Mouse (Mus musculus) macrophage (primary cell): Measurements from ENCODE around the gene Bcl2a1c. TPM values are rescaled to one million over a fixed set of nuclear protein-coding genes. Genes with fewer than 3 reads are reported as not detected.
"Not testable (repeated sequence)": the region's sequence is repeated elsewhere in the genome, so short reads cannot be mapped to it uniquely, and the experiment has no call there.

Experiments
- H3K27ac ChIP-seq: fragments of 350-480 bp; formaldehyde crosslinking; 2 replicates; pipeline ENCODE4 v1.9.0; 2021
- H3K36me3 ChIP-seq: fragments of 350-480 bp; formaldehyde crosslinking; 2 replicates; pipeline ENCODE4 v1.9.0; 2021; ENCODE audit errors: inconsistent target
- H3K4me3 ChIP-seq: fragments of 350-480 bp; formaldehyde crosslinking; 2 replicates; pipeline ENCODE4 v1.9.0; 2021; ENCODE audit errors: inconsistent target
- H3K79me2 ChIP-seq: fragments of 350-480 bp; formaldehyde crosslinking; 2 replicates; pipeline ENCODE4 v1.9.0; 2021; ENCODE audit errors: inconsistent target
- WGBS: methylation state at CpG from one replicate; pipeline ENCODE4 v1.1.7; 2026; ENCODE audit warnings: inconsistent platforms; ENCODE audit not compliant: missing documents; 5-methylcytosine and 5-hydroxymethylcytosine counted together
- polyA plus RNA-seq: library from polyadenylated mRNA; stranded (reverse); fragments of 250-400 nt; gene quantifications from 3 replicates; pipeline ENCODE4 v1.2.4, GENCODE M21; 2018; ENCODE audit warnings: inconsistent platforms
- total RNA-seq, 78 experiments: library from RNA; depleted of rRNA; stranded (reverse); fragments of 250-400 nt; gene quantifications; 1 replicate in 9 of 78; 2 replicates in 24 of 78; 3 replicates in 43 of 78; 4 replicates in 2 of 78; pipeline ENCODE4 v1.2.4; 2018; ENCODE audit warnings: inconsistent platforms in 56 of 78

Bcl2a1c gene
- 1 to 10 TPM in 10 of 26 experiments, not detected in 16; 2.8 to 7.0 (median 3.8) TPM for total RNA-seq (2018; cell fraction: chromatin; rRNA removed)
- 1 to 10 TPM in 13 of 26 experiments, under 1 TPM in 8, not detected in 5; 0.51 to 6.8 (median 1.2) TPM for total RNA-seq (2018; cell fraction: cytosol; rRNA removed)
- 10 to 100 TPM in 1 of 26 experiments, 1 to 10 TPM in 15, not detected in 10; 1.9 to 12.8 (median 6.2) TPM for total RNA-seq (2018; cell fraction: nucleus; rRNA removed)
- 0.57 TPM in 1 of 3 replicates, not detected in the others for polyA plus RNA-seq

DNA sequence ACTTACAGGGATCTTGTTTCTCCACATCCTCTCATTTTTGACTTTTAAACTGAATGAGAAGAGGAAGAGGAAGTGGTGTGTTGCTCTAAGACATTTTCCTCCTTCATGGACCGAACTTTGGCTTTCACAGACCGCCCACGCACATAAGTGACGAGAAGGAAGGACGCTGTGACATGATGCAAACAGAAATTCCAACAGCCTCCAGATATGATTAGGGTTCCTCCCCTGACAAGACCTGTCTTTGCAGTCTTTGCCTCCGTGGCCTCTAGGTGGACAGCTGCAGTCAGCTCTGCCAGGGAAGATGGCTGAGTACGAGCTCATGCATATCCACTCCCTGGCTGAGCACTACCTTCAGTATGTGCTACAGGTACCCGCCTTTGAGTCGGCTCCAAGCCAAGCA lies at the start of gene Bcl2a1c:
Gene Bcl2a1c (plus strand): TSS at position 281 of the 400 bp plus-strand sequence.
- H3K27ac ChIP-seq, H3K4me3 ChIP-seq, H3K79me2 ChIP-seq, H3K36me3 ChIP-seq: not testable (repeated sequence)
- WGBS, result 36% methylated on average over 9 of the region's 9 CpGs

GRCm38 (mm10) chr9:114305957-114306356 lies 24.0 kb upstream of the Bcl2a1c start:
- H3K36me3 ChIP-seq, H3K27ac ChIP-seq, H3K79me2 ChIP-seq, H3K4me3 ChIP-seq: not testable (repeated sequence)

DNA sequence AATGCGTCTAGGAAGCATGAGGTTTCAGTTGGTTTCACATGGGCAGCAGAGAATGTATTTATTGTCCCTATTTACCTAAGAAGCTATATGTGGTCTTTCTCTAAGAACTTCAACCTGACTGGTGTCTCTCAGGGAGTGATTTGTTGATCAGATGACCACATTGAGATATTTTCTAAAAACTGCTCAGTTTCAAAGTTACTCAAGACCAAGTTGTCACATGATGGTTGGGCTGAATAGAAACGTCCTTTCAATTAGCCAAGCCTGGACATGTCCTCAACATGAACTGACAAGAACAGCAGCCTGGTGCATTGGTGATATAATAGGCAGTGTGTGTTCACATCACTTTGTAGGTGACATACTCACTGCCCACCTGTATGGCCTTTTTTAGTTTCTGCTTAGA lies 18.2 kb upstream of the Bcl2a1c start:
- H3K27ac ChIP-seq, result peak overlapping the region; percentile 15; the same call in 1 of the 2 replicates
- H3K36me3 ChIP-seq, H3K79me2 ChIP-seq, H3K4me3 ChIP-seq: not testable (repeated sequence)
- WGBS, result 40% methylated on average over 1 of the region's 2 CpGs

GRCm38 (mm10) chr9:114318021-114318420 lies 11.9 kb upstream of the Bcl2a1c start:
- Histone ChIP-seq H3K79me2 (no peaks in the 10 kb centered on the region), H3K36me3 (no peaks in the 10 kb centered on the region), H3K27ac (no peak overlapping the region), H3K4me3 (no peak overlapping the region)
- WGBS, result 4% methylated on average over 2 of the region's 2 CpGs

GRCm38 (mm10) chr9:114326011-114326748 lies 3.8 kb upstream of the Bcl2a1c start:
- H3K27ac ChIP-seq, result no peak overlapping the region
- no peaks in the 10 kb centered on the region for H3K79me2 ChIP-seq
- no peak overlapping the region for H3K4me3 ChIP-seq
- H3K36me3 ChIP-seq, result no peaks in the 10 kb centered on the region
- 57% methylated on average over 3 of the region's 3 CpGs for WGBS

- not testable (repeated sequence) for H3K27ac ChIP-seq, H3K36me3 ChIP-seq, H3K79me2 ChIP-seq, H3K4me3 ChIP-seq
Measured at GRCm38 (mm10) chr9:114328332-114328731, 1.6 kb upstream of the Bcl2a1c start.

- WGBS, result 2% methylated on average over 43 of the region's 48 CpGs
- no peaks in the 10 kb centered on the region for H3K36me3 ChIP-seq
- no peaks in the 10 kb centered on the region for H3K79me2 ChIP-seq
- peak overlapping the region; percentile 27 for H3K4me3 ChIP-seq
- H3K27ac ChIP-seq, result no peak overlapping the region
Measured at GRCm38 (mm10) chr9:114367783-114368470, 38.0 kb downstream of the Bcl2a1c start.

- no peaks in the 10 kb centered on the region for H3K79me2 ChIP-seq
- WGBS, result 15% methylated on average over 12 of the region's 12 CpGs
- H3K36me3 ChIP-seq, result no peaks in the 10 kb centered on the region
- no peak overlapping the region for H3K27ac ChIP-seq
- H3K4me3 ChIP-seq, result peak overlapping the region; percentile 27; the same call in 1 of the 2 replicates
Measured at GRCm38 (mm10) chr9:114368471-114368858, 38.5 kb downstream of the Bcl2a1c start.

GRCm38 (mm10) chr9:114369389-114369788 lies 39.5 kb downstream of the Bcl2a1c start:
- not testable (repeated sequence) for H3K4me3 ChIP-seq, H3K36me3 ChIP-seq, H3K79me2 ChIP-seq, H3K27ac ChIP-seq
- WGBS, result 43% methylated on average over 5 of the region's 5 CpGs

DNA sequence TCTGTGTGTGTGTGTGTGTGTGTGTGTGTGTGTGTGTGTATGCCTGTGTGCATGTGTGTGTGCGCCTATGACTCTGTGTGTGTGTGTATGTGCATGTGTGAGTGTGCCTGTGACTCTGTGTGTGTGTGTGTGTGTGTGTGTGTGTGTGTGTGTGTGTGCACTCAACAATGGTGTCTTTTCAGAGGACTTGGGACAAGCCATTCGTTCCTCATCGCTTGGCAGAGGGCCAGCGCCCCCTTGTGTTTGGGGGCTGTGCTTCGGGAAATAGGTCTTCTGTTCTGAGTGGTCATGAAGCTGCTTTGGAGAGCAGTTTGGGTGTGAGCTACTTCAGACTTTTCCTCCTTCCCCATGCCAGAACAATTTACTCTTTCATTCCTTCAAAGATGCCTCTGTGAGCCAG lies 41.8 kb downstream of the Bcl2a1c start:
- not testable (repeated sequence) for H3K4me3 ChIP-seq, H3K27ac ChIP-seq, H3K36me3 ChIP-seq, H3K79me2 ChIP-seq
- WGBS, result no CpG with 5 or more reads among the region's 5 CpGs

GRCm38 (mm10) chr9:114375276-114375962 lies 45.5 kb downstream of the Bcl2a1c start:
- WGBS, result 47% methylated on average over 8 of the region's 10 CpGs
- peaks cover 23% of the 10 kb centered on the region; the same call in 1 of the 2 replicates for H3K36me3 ChIP-seq
- H3K79me2 ChIP-seq, result no peaks in the 10 kb centered on the region
- H3K27ac ChIP-seq, result no peak overlapping the region
- no peak overlapping the region for H3K4me3 ChIP-seq

- H3K36me3 ChIP-seq, result peaks cover 25% of the 10 kb centered on the region; the same call in 1 of the 2 replicates
- H3K79me2 ChIP-seq, result no peaks in the 10 kb centered on the region
- WGBS, result 97% methylated on average over 3 of the region's 10 CpGs
- H3K27ac ChIP-seq, result no peak overlapping the region
- no peak overlapping the region for H3K4me3 ChIP-seq
Measured at GRCm38 (mm10) chr9:114377168-114377567, 47.2 kb downstream of the Bcl2a1c start.

DNA sequence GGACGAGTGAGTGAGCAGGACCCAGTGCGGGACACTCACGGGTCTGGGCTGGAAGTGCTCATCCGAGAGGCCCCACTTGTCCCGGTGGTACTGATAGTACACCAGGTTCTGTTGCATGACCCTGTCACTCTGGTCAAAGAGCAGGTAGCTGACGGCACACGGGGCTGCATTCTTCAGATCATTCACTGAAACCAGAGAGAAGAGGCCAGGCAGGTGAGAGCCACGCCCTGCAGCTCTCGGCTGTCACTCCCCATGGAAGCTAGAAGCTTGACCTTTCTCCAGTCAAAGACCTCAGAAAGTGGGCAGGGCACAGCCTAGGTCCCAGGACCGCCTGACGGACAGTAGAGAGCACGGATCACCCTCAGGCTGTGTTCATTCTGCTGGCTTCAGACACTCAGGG lies 49.9 kb downstream of the Bcl2a1c start:
- 95% methylated on average over 11 of the region's 12 CpGs for WGBS
- Histone ChIP-seq H3K36me3 (peaks cover 42% of the 10 kb centered on the region; the same call in 1 of the 2 replicates), H3K4me3 (no peak overlapping the region), H3K79me2 (no peaks in the 10 kb centered on the region), H3K27ac (no peak overlapping the region)
